Comparison of ENCODE assay signal across 8 mouse cellular contexts in the genomic region with DNA sequence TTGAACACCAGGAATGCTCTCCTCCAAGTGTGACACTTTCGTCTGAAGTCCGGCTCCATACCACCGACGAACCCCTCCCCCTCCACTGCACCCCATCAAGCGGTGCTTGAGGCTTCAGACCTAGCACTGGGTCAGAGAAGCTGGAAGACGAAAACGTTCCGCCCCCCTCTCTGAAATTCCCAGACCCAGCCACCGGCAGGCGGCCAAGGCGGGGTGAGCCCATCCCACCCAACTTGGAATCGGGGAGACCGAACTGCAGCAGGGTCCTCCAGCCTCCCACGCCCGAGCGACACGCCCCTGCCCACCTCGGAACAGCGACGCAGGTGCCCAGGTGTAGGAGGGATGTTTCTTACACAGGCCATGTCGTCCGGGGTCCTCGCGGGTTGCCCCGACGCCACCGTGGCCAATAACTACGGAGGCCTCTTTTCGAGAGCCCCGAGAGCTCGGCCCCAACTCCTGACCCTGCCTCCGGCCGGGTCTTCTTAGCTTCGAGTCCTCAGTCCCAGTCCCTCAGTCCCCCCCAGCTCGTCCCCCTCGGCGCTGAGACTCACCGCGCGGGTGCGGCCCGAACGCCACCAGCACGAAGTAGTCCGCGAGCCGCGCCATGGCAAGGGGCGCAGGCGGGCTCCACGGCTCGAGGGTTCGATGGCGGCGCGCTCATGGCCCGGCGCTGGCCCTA. TPM values are rescaled to one million over a fixed set of nuclear protein-coding genes. Genes with fewer than 3 reads are reported as not detected.
DNase-seq lines count a peak whose midpoint lies in the region; ATAC-seq and TF ChIP-seq lines count a peak whose summit lies in the region.

No protein-coding gene starts in this region.

- TF ChIP-seq CTCF in G1E (IDR thresholded peaks at IDR 0.05; ENCODE audit: low read depth, low read length), result no peak

- under 1% methylated on average over 58 of the region's 58 CpGs for WGBS in heart, embryonic 11.5 days (ENCODE audit: insufficient replicate concordance)
- WGBS in limb, embryonic 12.5 days, result under 1% methylated on average over 58 of the region's 58 CpGs

- peak overlapping the region; percentile 87 for H3K9ac ChIP-seq in heart, embryonic 11.5 days (ENCODE audit: low read depth, low read length)
- peak overlapping the region; percentile 75 for H3K9ac ChIP-seq in limb, embryonic 12.5 days (replicated peaks)

- no peaks in the 10 kb centered on the region; the same call in 1 of the 2 replicates for H3K36me3 ChIP-seq in heart, embryonic 11.5 days (ENCODE audit: control insufficient read depth, insufficient read depth, low read length)
- H3K36me3 ChIP-seq in G1E (replicated peaks) (peaks cover 36% of the 10 kb centered on the region), myocyte (ENCODE audit: control insufficient read depth, insufficient read depth) (no peaks in the 10 kb centered on the region)
- no peaks in the 10 kb centered on the region for H3K36me3 ChIP-seq in limb, embryonic 12.5 days

- H3K27me3 ChIP-seq in heart, embryonic 11.5 days (ENCODE audit: control insufficient read depth, insufficient read depth, low read length), result no peaks in the 10 kb centered on the region
- no peaks in the 10 kb centered on the region; the same call in none of the 2 replicates for H3K27me3 ChIP-seq in G1E (ENCODE audit: insufficient read depth, low read length)
- H3K27me3 ChIP-seq in limb, embryonic 12.5 days, result no peaks in the 10 kb centered on the region
- no peaks in the 10 kb centered on the region for H3K27me3 ChIP-seq in myocyte (ENCODE audit: control insufficient read depth, insufficient read depth, insufficient read length)

- DNase-seq in heart, adult 8-10 months (ENCODE audit: low spot score), result no peak
- peak; percentile 31 for DNase-seq in G1E (ENCODE audit: low spot score)
- DNase-seq in embryo, embryonic 10 days (ENCODE audit: low spot score), result peak; percentile 25
- DNase-seq in heart, postnatal 4 days, result peak; percentile 58
- no peak for DNase-seq in layer of hippocampus, postnatal 14 days (ENCODE audit: low spot score in 2 of 2)

- H3K9me3 ChIP-seq in heart, embryonic 11.5 days (replicated peaks; ENCODE audit: control insufficient read depth, low read length), result no peaks in the 10 kb centered on the region
- no peaks in the 10 kb centered on the region for H3K9me3 ChIP-seq in G1E (replicated peaks)
- H3K9me3 ChIP-seq in limb, embryonic 12.5 days, result no peaks in the 10 kb centered on the region

- peaks cover 14% of the 10 kb centered on the region for H3K4me1 ChIP-seq in heart, embryonic 11.5 days (ENCODE audit: control insufficient read depth, insufficient read depth, low read length)
- H3K4me1 ChIP-seq in G1E (ENCODE audit: insufficient read depth, low read depth, low read length), result peaks cover 54% of the 10 kb centered on the region
- peaks cover 20% of the 10 kb centered on the region for H3K4me1 ChIP-seq in limb, embryonic 12.5 days (replicated peaks)

- H3K4me3 ChIP-seq in heart, embryonic 11.5 days (ENCODE audit: low read depth, low read length), result peak overlapping the region; percentile 94
- H3K4me3 ChIP-seq in G1E (ENCODE audit: low read depth, low read length), result peak overlapping the region; percentile 96
- peak overlapping the region; percentile 71 for H3K4me3 ChIP-seq in limb, embryonic 12.5 days (replicated peaks)
- peak overlapping the region; percentile 76 for H3K4me3 ChIP-seq in myocyte

- peak; percentile 29; the same call in 1 of the 2 replicates for ATAC-seq in heart, embryonic 11.5 days (replicated peaks; ENCODE audit: insufficient number of reproducible peaks, low FRiP score, low TSS enrichment)
- no peak for ATAC-seq in G1E (ENCODE audit: extremely low read depth, insufficient number of reproducible peaks, low FRiP score, poor library complexity, severe bottlenecking)
- ATAC-seq in limb, embryonic 12.5 days (ENCODE audit: insufficient number of reproducible peaks, insufficient read depth, low FRiP score, low TSS enrichment, low read depth), result peak; percentile 39

- no peak for TF ChIP-seq POLR2A in myocyte (IDR thresholded peaks at IDR 0.05; ENCODE audit: insufficient read length, low read depth)

- H3ac ChIP-seq in myocyte (ENCODE audit: control insufficient read depth, insufficient read length), result peak overlapping the region; percentile 72

- H3K79me2 ChIP-seq in myocyte (ENCODE audit: control insufficient read depth, insufficient read depth), result peaks cover 53% of the 10 kb centered on the region

- peak overlapping the region; percentile 38; the same call in 1 of the 2 replicates for H3K27ac ChIP-seq in heart, embryonic 11.5 days (ENCODE audit: low read depth, low read length)
- no peak overlapping the region for H3K27ac ChIP-seq in limb, embryonic 12.5 days

- peak overlapping the region; percentile 73 for H3K4me2 ChIP-seq in heart, embryonic 11.5 days
- peak overlapping the region; percentile 92 for H3K4me2 ChIP-seq in limb, embryonic 12.5 days
- peak overlapping the region; percentile 86 for H3K4me2 ChIP-seq in myocyte (ENCODE audit: low read depth)

TF ChIP-seq in myocyte, 11 proteins besides CTCF, POLR2A, EP300 and RAD21:
- TF ChIP-seq USF1 (IDR thresholded peaks at IDR 0.05; ENCODE audit: low read depth) (no peak), POLR2AphosphoS2 (IDR thresholded peaks at IDR 0.05; ENCODE audit: insufficient read length, low read depth) (no peak), MYOG (IDR thresholded peaks at IDR 0.05; ENCODE audit: control insufficient read depth in 1 of 3, insufficient read depth in 1 of 3, insufficient read length in 2 of 3, low read depth in 2 of 3) (no peak), SRF (IDR thresholded peaks at IDR 0.05; ENCODE audit: control insufficient read depth, insufficient read length, low read depth) (no peak), MYOD1 (IDR thresholded peaks at IDR 0.05; ENCODE audit: control insufficient read depth in 1 of 3, insufficient read length in 2 of 3, low read depth in 2 of 3) (peak in 1 of 3 experiments; percentile 32), REST (IDR thresholded peaks at IDR 0.05; ENCODE audit: insufficient read depth, insufficient read length) (no peak)
TF ChIP-seq in myocyte: peak in this region for 1.

RNA-seq across cellular contexts. Expression of a gene that starts 0.5 kb away (rescaled TPM):
- polyA plus RNA-seq in heart, embryonic 11.5 days (2014; fragmentation: Nextera tagmentation; extraction: Ambion mirVana), result 45.7 and 50.8 TPM in 2 replicates
- 10 to 100 TPM; 56.5 to 74.5 (median 69.5) TPM for total RNA-seq in heart, adult 8-10 months (2022)
- total RNA-seq in G1E (2014; fragmentation: Nextera tagmentation) (100 and 128 TPM in 2 replicates), G1E (2017) (40.5 and 42.5 TPM in 2 replicates)
- polyA plus RNA-seq in G1E (2012) (104 and 145 TPM in 2 replicates), myocyte (2012; fragmentation: generic; extraction: Trizol) (222 TPM)
- total RNA-seq in heart, postnatal 4 days (2021), result 10 to 100 TPM; 78.6 to 83.4 TPM
- polyA plus RNA-seq in limb, embryonic 12.5 days (2016; fragmentation: Nextera tagmentation; extraction: Ambion mirVana), result 57.2 and 73.4 TPM in 2 replicates
- 100 to 1,000 TPM; 248 to 274 TPM for total RNA-seq in layer of hippocampus, postnatal 14 days (2021)

RNA-seq across cellular contexts. Expression of a gene that starts 7.9 kb away (rescaled TPM):
- 0.79 and 1.0 TPM in 2 replicates for polyA plus RNA-seq in heart, embryonic 11.5 days (2014; fragmentation: Nextera tagmentation; extraction: Ambion mirVana)
- total RNA-seq in heart, adult 8-10 months (2022), result not detected
- total RNA-seq in G1E (2014; fragmentation: Nextera tagmentation), result not detected in 2 replicates
- not detected in 2 replicates for total RNA-seq in G1E (2017)
- polyA plus RNA-seq in G1E (2012), result 0.11 and 0.12 TPM in 2 replicates
- not detected for total RNA-seq in heart, postnatal 4 days (2021)
- polyA plus RNA-seq in limb, embryonic 12.5 days (2016; fragmentation: Nextera tagmentation; extraction: Ambion mirVana), result 0.16 and 0.17 TPM in 2 replicates
- polyA plus RNA-seq in myocyte (2012; fragmentation: generic; extraction: Trizol), result 71.1 TPM
- not detected for total RNA-seq in layer of hippocampus, postnatal 14 days (2021)

RNA-seq across cellular contexts. Expression of a gene that starts 19.5 kb away (rescaled TPM):
- polyA plus RNA-seq in heart, embryonic 11.5 days (2014; fragmentation: Nextera tagmentation; extraction: Ambion mirVana), result not detected in 2 replicates
- total RNA-seq in heart, adult 8-10 months (2022), result not detected
- total RNA-seq in G1E (2014; fragmentation: Nextera tagmentation) (not detected in 2 replicates), G1E (2017) (0.11 and 0.12 TPM in 2 replicates)
- polyA plus RNA-seq in G1E (2012) (not detected in 2 replicates), myocyte (2012; fragmentation: generic; extraction: Trizol) (0.04 TPM)
- total RNA-seq in heart, postnatal 4 days (2021), result not detected
- not detected in 2 replicates for polyA plus RNA-seq in limb, embryonic 12.5 days (2016; fragmentation: Nextera tagmentation; extraction: Ambion mirVana)
- total RNA-seq in layer of hippocampus, postnatal 14 days (2021), result not detected

RNA-seq across cellular contexts. Expression of a gene that starts 40.8 kb away (rescaled TPM):
- polyA plus RNA-seq in heart, embryonic 11.5 days (2014; fragmentation: Nextera tagmentation; extraction: Ambion mirVana), result 29.7 and 37.3 TPM in 2 replicates
- total RNA-seq in heart, adult 8-10 months (2022), result 10 to 100 TPM; 23.6 to 29.1 (median 26.7) TPM
- total RNA-seq in G1E (2014; fragmentation: Nextera tagmentation), result 42.7 and 76.3 TPM in 2 replicates
- 13.7 and 15.3 TPM in 2 replicates for total RNA-seq in G1E (2017)
- 116 and 125 TPM in 2 replicates for polyA plus RNA-seq in G1E (2012)
- 10 to 100 TPM; 54.0 to 55.5 TPM for total RNA-seq in heart, postnatal 4 days (2021)
- 43.3 and 47.4 TPM in 2 replicates for polyA plus RNA-seq in limb, embryonic 12.5 days (2016; fragmentation: Nextera tagmentation; extraction: Ambion mirVana)
- polyA plus RNA-seq in myocyte (2012; fragmentation: generic; extraction: Trizol), result 96.5 TPM
- total RNA-seq in layer of hippocampus, postnatal 14 days (2021), result 10 to 100 TPM; 22.8 to 24.2 TPM

RNA-seq across cellular contexts. Expression of a gene that starts 40.9 kb away (rescaled TPM):
- 107 and 109 TPM in 2 replicates for polyA plus RNA-seq in heart, embryonic 11.5 days (2014; fragmentation: Nextera tagmentation; extraction: Ambion mirVana)
- total RNA-seq in heart, adult 8-10 months (2022), result 10 to 100 TPM; 52.8 to 67.4 (median 57.4) TPM
- 147 and 164 TPM in 2 replicates for total RNA-seq in G1E (2014; fragmentation: Nextera tagmentation)
- 130 and 148 TPM in 2 replicates for total RNA-seq in G1E (2017)
- 68.4 and 78.1 TPM in 2 replicates for polyA plus RNA-seq in G1E (2012)
- total RNA-seq in heart, postnatal 4 days (2021), result 10 to 100 TPM; 91.0 to 99.7 TPM
- 175 and 183 TPM in 2 replicates for polyA plus RNA-seq in limb, embryonic 12.5 days (2016; fragmentation: Nextera tagmentation; extraction: Ambion mirVana)
- 182 TPM for polyA plus RNA-seq in myocyte (2012; fragmentation: generic; extraction: Trizol)
- 10 to 100 TPM; 75.5 to 79.0 TPM for total RNA-seq in layer of hippocampus, postnatal 14 days (2021)

Comparison
In these comparisons a context has a peak if more than half of its experiments do, and no peak if none do; other contexts are left out.
1. DNase-seq: peak in G1E (single experiment), embryo, embryonic 10 days (single experiment) and heart, postnatal 4 days (single experiment); none in heart, adult 8-10 months (single experiment) and layer of hippocampus, postnatal 14 days (0 of 2).
2. Peak in every context shown above with its lines, with median percentiles within 50 percentile points of each other: H3K4me2 ChIP-seq and H3K4me3 ChIP-seq.